Mouse (Mus musculus) heart, adult 2 months (tissue): Measurements from ENCODE around the gene Dnal4.

ENCODE experiments used
- CTCF ChIP-seq: fragments of 200-600 bp; IDR thresholded peaks from 2 replicates; pipeline ENCODE4 v1.8.1; 2022; ENCODE audit warnings: antibody characterized with exemption, mild to moderate bottlenecking, moderate library complexity
- EP300 ChIP-seq: fragments of 200-500 bp; IDR thresholded peaks from 2 replicates; pipeline ENCODE4 v1.6.1; 2011; ENCODE audit warnings: low read depth, low read length, control low read depth; ENCODE audit not compliant: insufficient read depth

DNA sequence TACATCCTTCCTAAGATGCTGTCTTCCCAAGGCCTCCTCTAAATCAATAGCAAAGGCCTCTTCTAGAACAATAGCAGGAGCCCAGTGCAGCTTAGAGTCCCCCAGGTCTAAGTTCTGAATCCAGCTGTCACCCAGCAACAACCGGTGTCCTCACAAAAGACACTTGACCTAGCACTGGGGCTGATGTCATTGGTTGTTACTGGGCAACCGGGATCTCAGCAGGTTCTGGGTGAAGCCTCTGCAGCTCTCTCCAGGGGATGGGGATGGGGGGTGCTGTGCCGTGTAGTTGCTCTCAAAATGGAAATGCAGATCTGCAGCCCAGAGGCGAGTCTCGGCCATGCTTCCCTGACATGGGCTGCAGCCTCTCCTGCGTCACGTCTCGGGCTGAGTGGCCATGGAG lies 10.2 kb upstream of the Dnal4 start:
- TF ChIP-seq CTCF: no peak
- TF ChIP-seq EP300: no peak
